Mouse (Mus musculus) megakaryocyte progenitor cell, adult 5-6 weeks (primary cell): ENCODE data around the gene Rhno1. TPM values are rescaled to one million over a fixed set of nuclear protein-coding genes. Genes with fewer than 3 reads are reported as not detected.

Experiments used
- ATAC-seq: replicated peaks from 2 replicates; pipeline ENCODE4 v1.8.0; 2016; ENCODE audit warnings: mild to moderate bottlenecking, moderate TSS enrichment, inconsistent platforms; ENCODE audit not compliant: poor library complexity
- total RNA-seq, 2 experiments: library from RNA; stranded (forward) in 1 of 2; stranded (reverse) in 1 of 2; fragments of 157-497, 149-512 nt in 1 of 2; fragments of 200-1000 nt in 1 of 2; gene quantifications; 2 replicates each; pipeline versions ENCODE4 v1.2.3 to v1.2.4; 2015 to 2017

Rhno1 gene
- total RNA-seq, 2 experiments from 2014 or later = 47.8 to 71.5 TPM

DNA sequence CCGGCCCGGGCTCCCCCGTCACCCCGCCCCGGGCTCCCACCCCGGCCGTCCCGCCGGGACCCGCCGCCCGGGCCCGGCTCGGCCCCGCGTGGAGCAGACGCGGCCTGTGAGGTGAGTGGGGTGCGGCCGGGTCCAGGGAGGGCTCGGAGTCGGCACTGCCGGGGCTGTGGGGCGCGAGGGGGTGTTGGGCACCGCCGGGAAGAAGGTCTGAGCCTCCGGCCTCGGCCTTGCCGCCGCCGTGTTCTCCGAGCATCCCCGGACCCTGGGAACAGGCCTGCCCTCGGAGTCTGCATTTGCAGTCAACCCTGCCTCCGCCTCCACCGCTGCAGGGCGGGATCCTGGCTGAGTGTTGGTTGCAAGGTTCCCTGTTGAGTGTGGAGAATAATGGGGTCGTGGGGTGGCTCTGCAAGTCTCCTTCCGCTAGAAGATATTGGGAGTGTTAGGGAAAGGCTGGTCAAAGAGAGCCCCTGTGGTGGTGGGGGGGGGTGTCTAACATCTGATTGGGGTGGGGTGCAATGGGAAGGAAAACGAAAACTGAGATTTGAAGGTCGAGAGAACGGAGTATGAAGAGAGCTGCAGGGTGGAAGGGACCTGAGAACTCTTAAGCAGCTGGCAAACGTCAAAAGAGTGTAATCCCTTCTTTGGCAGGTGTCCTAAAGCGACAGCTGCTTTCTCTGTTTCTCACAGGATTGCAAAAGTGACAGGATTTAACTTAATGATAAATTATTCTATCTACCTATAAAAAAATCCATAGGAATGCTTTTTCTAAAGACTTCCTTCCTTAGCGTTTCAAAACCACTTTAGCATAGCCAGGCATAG, 505 bp upstream of the Rhno1 start:
- ATAC-seq = peak; percentile 36

DNA sequence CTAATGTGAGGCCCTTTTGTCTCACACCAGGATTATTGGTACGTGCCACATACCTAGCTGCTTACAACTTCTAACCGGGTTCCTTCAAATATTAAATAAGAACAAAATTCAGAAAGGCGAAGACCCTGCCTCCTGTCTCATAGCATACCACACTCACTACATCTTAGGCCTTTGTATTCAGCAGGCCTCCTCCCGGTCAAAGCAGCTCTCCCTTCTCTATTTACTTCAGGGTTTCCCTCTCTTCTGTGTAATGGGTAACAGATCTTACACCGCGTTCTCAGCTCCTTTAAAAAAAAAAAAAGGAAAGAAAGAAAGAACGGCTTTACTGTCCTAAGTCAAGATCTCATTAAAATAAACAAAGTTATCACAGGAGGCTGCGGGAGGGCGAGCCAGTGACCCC, 810 bp downstream of the Rhno1 start:
- ATAC-seq = peak; percentile 1; the same call in 1 of the 2 replicates

DNA sequence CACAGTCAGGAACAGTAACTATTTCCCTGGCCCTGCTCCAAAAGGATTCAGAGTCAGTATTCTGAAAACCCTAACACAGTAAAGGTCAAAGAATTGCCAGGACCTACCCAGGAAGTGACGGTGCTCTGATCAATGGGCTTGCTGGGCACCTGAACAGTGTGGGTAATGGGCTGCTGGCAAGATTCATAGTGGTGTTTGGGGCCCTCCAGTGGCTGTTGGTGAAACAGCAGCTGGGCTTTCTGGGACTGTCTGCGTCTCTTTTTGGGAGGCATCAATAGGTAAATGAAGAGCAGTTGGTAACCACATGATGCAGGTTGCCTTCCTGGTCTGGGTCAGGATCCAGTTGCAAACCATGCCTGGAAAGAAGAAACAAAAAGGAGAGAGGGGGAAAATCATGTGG, 3.7 kb downstream of the Rhno1 start:
- peak; percentile 35; the same call in 1 of the 2 replicates for ATAC-seq

DNA sequence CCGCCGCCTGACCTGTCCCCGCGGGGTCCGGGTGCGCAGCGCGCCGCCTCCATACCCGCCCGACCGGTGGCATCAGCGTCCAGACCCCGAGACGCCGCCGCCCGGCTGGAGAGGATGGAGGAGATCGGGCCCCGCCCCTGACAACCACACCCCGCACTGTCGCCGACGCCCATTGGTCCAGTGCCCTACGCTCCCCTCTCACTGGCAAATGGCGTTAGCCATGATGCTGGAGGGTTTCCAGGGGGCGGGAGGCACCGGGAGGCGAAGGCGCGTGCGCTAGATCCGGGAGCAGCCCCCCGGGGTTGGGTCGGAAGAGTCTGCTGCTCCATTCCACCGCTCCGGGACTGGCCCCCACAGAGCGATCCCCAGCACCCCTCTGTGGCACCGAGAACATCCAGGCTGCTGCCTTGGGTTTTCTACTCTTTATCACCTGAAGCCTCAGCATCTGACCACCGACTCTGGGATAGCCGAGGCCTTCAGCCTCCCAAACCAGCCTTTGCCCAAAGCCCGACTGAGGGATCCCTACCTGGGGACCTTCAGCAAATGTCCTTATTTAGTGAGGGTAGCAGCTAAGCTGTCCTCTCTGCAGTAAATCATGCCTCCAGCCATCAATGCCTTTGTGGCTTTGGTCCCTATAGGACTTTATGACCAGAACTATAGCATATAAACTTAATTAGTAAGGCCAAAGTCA, 6.8 kb downstream of the Rhno1 start, which contains the start of gene Tulp3:
Gene Tulp3 (minus strand): TSS at position 126 of the 691 bp plus-strand sequence.
- peak; percentile 97 for ATAC-seq

DNA sequence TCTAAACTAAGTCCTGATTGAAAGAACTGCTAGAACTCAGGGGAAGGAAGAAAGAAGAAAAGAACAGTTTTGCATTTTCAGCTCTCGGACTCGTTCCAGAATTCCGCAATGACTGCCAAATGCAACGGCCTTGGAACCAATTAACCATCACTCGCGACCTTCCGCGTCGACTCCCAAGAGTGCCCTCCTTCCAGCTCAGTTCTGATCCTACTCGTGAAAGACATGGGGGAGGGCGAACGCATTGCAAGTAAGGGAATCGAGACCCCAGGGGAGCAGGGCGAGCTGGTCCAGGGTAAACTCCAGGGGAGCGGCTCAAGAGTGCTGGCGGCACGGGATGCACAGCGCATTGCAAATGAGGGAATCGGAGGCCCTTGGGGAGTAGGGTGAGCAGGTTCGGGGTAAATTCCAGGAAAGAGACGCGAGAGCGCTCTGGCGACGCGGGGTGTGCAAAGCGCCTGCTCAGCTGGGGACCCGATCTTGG, 7.5 kb downstream of the Rhno1 start:
- ATAC-seq = no peak

DNA sequence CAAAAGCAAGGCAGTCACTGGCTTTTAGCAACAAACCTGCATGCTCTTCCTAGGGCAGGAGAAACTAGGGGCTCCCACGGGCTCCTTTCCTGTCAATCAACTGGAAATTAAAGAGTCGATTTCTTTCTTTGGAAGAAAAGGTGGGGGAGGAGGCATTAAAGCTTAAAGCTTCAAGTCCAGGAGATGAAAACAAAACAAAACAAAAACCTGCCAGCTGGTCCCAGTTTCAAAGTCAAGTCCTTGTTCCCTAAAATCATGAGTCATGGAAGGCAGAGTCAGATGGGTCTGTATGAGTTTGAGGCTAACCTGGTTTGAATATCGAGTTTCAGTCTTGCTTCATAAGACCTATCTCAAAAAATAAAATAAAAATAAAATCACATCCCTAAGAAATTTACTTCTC, 8.6 kb downstream of the Rhno1 start:
- no peak for ATAC-seq

DNA sequence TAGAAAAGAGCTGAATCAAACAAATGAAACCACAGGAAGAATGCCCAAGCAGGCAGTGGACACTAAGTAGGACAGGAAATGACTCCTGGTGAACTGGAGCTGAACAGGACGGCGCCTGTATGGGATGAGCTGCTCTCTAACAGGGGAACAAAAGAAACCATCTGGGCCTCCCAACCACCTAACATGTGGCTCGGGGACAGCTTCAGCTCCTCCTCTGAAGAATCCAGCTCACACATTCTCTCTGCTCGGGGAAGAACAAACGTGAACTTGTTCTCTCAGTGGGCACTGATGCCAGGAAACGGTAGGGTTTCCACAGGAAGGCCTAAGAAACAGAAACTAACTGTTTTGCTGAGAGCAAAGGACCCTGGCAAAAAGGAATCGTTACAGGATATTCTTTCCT, 13.0 kb downstream of the Rhno1 start:
- no peak for ATAC-seq

DNA sequence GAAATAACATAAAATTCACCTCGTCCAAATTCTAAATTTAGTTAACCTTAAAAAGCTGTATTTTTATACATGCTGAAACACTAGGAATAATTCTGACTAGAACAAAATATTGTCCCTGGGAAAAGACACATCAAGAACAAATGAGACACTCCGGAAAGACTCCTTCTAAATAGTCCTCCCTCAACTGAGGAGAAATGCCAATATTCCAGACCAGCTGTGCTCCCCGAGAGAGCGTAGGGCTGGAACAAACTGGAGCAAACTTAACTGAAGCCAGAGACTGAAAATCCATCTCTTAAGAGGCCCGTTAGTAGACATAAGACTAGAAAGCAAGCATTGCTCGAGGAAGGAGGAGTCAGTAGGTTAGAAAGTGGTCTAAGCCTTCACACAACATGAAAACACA, 15.9 kb downstream of the Rhno1 start:
- no peak for ATAC-seq

DNA sequence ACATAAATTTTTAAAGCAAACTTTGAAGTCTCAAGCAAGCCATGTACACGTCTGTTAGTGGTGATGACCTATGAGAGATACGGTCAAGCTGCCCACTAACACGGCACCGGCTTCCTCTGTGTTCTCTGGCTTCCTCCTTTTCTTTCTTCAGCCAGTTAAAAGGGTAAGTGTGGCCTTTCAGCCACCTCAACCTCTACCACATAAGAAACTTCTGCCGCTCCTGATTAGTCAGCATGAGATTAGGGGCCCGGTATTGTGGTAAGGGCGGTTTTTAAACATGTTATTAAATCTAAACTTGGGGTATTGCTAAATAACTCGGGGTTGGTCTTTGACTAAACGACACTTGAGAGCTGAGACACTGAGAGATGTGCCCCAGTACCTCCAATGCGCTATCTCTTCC, 17.1 kb downstream of the Rhno1 start:
- peak; percentile 87 for ATAC-seq

DNA sequence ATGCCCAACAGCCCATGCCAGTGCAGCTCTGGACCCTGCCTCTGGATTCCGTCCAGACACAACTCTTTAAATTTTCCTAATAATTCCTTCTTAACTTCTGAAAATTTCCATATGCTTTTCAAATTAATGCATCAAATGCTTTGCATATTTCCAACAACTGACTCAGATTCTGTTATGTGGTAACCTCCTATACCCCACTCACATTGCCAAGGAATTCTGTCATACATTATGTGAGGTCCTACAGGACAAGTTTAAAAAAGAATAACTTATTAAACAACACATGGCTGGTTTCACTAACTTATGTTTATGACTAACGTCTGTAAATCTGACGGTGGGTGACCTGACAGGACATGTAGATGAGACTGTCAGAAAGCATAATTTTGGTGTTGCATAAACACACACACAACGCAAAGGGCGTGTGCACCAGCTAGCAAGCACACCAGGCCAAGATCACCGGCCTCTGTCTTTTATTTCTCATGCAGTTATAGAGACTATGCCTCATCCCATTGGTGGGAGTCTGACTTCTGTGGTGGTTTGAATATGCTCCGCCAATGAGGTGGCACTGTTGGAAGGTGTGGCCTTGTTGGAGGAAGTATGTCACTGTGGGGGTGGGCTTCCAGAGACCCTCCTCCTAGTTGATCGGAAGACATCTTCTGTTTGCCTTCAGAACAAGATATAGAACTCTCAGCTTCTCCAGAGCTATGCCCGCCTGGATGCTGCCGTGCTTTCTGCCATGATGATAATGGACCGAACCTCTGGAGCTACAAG, 20.6 kb downstream of the Rhno1 start:
- no peak for ATAC-seq

DNA sequence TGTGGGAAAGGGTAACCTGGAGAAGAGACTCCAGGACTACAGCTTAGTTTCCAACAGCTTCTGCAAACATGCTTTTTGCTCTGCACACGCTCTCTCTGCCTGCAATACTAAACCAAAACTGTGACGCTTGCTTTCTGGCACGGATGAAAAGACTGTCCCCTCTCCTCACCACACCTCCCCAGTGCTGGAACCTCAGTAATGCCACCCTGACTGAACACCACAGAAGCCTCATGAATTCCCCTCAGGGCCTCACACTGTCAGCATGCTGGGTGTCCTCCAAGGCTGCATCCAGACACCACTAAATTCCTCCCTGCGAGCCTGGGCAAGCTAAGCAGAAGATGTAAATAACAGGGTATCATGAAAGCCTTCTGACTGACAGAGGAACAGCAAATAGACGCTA, 23.8 kb downstream of the Rhno1 start:
- no peak for ATAC-seq

DNA sequence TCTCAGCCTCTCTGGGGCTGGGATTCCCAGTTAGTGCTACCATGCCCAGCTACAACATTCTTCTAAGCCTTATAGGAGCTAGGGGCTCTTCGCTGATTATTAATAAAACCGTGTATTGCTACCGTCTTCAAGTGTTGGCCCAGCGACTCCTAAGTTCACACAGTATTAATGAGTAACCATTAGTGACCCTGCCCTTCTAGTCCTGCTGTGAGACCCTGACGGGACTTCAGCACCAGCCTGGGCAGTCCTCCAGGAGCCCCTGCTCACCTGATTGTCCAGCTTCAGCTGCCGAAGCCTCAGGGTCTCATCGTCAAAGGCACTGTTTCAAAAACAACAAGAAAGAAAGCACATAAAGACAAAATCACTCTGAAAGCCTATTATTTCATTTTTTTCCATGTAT, 25.2 kb downstream of the Rhno1 start:
- ATAC-seq = no peak

DNA sequence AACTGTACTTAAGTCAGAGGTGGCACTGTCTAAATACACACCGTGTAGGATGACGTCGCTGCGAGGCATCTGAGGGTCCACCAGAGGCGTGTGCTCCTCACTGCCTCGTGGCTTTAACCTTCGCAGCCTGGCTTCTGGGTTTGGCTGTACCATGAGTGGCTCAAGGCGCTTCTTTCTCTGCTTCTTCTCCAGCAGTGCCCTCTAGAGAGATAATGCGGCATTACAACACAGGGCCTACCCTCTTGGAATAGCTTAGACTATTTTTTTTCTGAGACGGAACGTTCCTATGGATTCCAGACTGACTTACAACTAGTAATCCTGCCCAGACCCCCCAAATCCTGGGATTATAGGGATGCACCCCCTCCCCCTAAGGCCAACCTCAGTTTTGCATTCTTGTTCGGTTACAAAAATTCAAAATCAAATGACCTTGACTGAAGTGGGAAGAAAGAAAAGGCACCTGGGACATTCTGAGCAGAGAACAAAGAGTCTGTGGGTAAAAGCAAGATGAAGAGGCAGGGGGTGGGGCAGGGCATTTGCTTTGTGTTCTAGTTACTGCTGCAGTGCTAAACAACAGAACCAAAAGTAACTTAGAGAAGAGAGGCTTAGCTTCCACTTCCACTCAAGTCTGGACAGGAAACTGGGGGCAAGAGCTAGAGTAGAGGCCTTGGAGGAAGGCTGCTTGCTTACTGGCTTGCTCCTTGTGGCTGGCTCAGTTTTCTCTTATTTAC, 28.1 kb downstream of the Rhno1 start:
- peak; percentile 99 for ATAC-seq

DNA sequence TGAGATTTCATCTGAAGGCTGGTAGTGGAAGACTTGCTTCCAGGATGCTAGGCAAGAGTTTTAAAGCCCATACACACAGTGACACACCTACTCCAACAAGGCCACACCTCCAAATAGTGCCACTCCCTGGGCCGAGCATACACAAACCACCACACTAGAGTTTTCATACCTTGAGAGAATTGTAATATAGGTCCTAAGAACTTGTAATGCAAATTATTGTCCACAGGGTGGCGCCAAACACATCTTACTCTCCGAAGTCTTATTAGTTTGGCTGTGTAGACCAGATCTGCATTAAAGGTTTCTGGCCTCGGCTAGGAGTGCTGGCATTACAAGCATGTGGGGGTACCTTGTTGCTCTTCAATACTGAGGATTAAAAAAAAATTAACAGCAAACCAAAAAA, 44.4 kb downstream of the Rhno1 start:
- peak; percentile 92 for ATAC-seq

DNA sequence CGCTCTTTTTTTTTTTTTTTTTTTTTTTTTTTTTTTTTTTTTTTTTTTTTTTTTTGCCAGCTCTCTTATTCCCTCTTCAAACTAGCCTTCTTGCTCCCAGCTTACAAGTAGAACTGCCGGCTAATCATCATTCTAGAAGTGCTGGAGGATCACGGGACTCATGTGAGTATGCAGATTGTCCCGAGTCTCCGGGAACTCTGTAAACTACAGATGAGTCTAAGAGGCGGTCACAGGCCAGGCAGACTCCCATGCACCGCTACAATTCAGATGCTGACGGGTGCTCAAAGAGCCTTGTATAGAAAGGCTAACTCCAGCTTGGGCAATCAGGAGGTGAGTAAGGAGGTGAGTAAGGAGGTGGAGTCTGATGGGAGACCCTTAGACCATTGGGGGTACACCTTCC, 47.1 kb downstream of the Rhno1 start:
- ATAC-seq = no peak

DNA sequence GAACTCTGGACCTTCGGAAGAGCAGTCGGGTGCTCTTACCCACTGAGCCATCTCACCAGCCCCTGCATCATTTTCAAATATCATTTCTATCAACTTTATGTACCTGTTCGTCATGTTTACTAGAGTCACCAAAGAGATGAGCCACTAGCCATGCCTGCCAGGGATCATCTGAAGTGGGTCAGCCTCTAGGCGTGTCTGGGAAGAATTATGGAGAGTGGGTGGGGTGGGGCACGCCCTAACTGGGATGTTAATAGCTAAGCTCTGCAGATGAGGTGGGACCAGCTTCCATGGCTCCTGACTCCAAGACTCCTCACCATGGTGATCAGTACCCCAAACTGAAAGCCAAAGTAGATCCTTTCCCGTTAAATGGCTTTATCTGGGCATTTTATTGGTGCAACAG, 47.9 kb downstream of the Rhno1 start:
- no peak for ATAC-seq

DNA sequence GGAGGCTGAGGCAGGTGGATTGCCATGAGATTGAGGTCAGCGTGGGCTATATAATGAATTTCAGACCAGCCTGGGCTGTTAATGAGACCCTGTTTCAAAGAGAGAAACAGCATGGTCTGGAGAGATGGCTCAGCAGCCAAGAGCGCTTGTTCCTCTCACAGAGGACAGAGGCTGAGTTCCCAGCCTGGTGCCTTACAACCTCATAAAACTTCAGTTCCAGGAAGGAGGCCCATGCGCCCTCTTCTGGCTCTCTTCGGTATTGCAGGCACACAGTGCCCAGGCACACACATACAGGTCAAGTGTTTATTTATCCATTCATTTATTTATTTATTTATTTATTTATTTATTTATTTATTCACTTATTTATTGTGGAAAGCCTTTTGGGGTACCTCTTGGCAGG, 54.4 kb downstream of the Rhno1 start:
- ATAC-seq = peak; percentile 95
